Mouse (Mus musculus): ENCODE results near the gene Morc2a.
"Not testable (repeated sequence)": the region's sequence is repeated elsewhere in the genome, so short reads cannot be mapped to it uniquely, and the experiment has no call there.

Morc2a gene

GRCm38 (mm10) chr11:3648964-3649841, at the start of gene Morc2a:
TSS of gene Morc2a (plus strand) at chr11:3649191.
- DNase-seq (ENCODE audit: low spot score): peak; percentile 99

DNA sequence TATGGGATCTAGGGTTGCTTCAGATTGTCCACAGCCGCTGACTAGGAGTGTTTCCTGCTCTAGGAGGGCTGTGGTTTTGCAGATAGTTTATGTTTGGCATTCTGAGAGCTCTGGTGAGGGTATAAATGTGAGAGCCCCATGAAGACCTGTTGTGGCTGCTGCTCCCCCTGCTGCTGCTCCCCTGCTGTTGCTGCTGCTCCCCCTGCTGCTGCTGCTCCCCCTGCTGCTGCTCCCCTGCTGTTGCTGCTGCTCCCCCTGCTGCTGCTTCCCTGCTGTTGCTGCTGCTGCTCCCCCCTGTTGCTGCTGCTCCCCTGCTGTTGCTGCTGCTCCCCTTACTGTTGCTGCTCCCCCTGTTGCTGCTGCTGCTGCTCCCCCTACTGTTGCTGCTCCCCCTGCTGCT, 47.0 kb upstream of the Morc2a start:
- DNase-seq (ENCODE audit: low spot score): not testable (repeated sequence)

DNA sequence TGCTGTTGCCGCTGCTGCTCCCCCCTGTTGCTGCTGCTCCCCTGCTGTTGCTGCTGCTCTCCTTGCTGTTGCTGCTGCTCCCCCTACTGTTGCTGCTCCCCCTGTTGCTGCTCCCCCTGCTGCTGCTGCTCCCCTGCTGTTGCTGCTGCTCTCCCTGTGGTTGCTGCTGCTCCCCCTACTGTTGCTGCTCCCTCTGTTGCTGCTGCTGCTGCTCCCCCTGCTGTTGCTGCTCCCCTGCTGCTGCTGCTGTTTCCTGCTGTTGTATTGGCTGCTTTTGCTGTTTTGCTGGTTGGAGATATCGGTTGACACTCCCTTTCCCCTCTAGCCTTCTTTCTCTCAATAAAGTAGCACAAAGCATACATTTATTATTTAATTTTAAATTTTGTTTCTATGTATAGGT, 46.3 kb upstream of the Morc2a start:
- DNase-seq (ENCODE audit: low spot score): not testable (repeated sequence)

GRCm38 (mm10) chr11:3606456-3606855, 42.5 kb upstream of the Morc2a start:
- no peak for DNase-seq (ENCODE audit: low spot score)

- no peak for DNase-seq (ENCODE audit: low spot score)
Observed at GRCm38 (mm10) chr11:3615576-3615975, 33.4 kb upstream of the Morc2a start.

- DNase-seq (ENCODE audit: low spot score): no peak
Observed at GRCm38 (mm10) chr11:3622826-3623225, 26.2 kb upstream of the Morc2a start.

- no peak for DNase-seq (ENCODE audit: low spot score)
Observed at GRCm38 (mm10) chr11:3624391-3625027, 24.5 kb upstream of the Morc2a start.

DNA sequence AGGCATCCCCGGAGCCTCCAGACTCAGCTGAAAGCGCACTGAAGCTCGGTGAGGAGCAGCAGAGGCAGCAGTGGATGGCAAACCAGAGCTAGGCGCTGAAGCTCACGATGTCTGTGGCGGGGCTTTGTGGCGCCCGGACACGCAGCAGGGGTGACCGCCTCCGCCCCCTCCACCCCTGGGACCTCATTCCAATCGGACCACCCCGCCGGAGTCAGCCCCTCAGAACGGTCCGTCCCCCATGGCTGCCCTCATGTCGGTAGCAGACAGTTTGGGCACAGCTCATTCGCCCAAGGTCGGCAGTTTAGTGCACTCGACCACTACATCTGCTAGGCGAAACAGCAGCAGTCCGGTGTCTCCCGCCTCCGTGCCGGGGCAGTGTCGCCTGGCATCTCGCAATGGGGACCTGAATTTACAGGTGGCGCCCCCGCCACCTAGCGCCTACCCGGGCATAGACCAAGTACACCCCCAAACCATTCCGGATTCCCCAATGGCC, 19.9 kb upstream of the Morc2a start:
- DNase-seq (ENCODE audit: low spot score): no peak

DNA sequence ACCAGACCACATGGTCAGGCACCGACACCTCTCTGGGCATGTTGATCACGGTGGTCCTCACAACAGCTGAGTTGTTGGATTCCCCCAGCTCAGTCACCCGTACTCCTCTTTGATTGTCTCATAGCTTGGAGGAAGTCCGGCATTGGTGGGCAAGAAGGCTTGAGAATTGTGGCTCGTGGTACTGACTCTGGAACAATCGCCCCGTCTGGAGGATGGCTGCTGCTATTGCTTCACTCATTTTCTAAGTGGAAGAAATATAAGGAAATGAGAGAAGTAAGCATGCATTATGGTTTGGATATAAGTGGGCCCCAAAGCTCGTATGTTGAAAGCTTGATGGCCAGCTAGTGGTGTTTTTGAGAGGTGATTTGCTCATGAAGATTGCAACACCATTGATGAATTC, 15.7 kb upstream of the Morc2a start:
- DNase-seq (ENCODE audit: low spot score): peak; percentile 35

DNA sequence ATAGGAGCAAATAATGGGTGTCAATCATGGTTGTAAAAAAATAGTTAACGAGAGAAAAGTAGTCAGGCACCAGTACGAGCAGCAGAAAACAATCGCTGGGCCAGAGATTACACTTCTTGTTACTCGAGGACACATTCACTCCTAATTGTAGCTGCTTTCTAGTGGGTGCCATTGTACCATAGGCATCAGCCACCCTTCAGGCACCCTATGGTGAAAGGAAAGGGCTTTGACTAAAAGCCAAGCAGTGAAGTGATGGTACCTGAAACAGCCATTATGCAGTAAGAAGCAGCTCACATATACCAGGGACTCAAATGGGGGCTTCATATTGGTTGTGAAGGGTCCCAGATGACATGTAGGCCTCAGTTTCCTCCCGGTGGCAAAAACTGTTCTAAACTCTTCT, 1.3 kb upstream of the Morc2a start:
- no peak for DNase-seq (ENCODE audit: low spot score)

GRCm38 (mm10) chr11:3648305-3648963, 557 bp upstream of the Morc2a start:
- DNase-seq (ENCODE audit: low spot score): peak; percentile 28

DNA sequence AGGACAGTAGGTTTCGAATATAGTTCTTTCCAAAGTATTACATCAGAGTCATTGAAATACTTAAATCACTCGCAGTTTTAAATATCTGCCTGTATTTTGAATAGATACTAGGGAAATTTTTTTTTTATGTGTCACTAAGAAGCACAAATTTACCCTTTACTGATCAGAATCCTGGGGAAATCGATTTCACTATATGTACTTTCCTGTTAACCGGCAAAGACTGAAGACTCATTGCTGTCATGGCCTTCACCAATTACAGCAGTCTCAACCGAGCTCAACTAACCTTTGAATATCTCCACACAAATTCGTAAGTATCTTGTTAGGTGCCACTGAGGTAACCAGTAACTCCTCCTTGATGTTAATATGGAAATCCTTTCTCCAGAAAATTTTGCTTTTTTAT, 1.1 kb downstream of the Morc2a start:
- no peak for DNase-seq (ENCODE audit: low spot score)

GRCm38 (mm10) chr11:3661964-3662363, 13.0 kb downstream of the Morc2a start:
- no peak for DNase-seq (ENCODE audit: low spot score)

DNA sequence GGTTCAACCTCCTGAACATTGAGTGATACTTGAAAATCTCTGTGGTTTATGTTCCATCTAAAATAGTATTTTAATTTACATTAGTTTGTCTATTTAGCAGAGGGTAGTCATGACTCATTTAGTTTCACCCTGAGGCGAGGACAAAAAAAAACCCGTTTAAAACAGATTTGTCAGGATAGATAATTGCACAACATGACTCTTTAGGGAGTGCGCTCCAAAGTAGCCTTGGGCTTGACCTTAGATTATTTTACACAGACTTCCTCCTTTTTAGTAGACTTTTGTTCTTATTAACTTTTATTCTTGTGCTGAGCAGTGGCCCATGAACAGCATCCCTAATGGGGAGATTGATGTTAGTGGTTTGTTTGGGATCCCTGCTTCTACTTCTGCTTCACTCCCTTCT, 18.5 kb downstream of the Morc2a start:
- no peak for DNase-seq (ENCODE audit: low spot score)

DNA sequence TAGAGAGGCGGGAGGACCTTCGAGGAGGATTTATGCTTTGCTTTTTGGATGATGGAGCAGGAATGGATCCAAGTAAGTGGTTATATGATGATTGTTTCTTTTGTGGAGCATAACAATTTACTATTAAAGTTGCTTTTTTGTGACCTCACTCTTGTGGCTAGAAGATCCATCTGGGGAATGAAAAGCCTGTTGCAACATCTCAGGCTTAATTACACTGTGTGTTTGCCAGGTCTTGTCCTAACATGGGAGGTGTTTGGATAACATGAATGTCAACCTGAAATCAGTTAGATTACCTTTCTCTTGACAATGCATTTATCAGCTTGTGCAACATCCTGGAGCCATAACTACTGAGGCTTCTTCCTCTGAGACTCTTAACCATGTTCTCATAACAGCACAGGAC, 19.8 kb downstream of the Morc2a start:
- DNase-seq (ENCODE audit: low spot score): no peak

DNA sequence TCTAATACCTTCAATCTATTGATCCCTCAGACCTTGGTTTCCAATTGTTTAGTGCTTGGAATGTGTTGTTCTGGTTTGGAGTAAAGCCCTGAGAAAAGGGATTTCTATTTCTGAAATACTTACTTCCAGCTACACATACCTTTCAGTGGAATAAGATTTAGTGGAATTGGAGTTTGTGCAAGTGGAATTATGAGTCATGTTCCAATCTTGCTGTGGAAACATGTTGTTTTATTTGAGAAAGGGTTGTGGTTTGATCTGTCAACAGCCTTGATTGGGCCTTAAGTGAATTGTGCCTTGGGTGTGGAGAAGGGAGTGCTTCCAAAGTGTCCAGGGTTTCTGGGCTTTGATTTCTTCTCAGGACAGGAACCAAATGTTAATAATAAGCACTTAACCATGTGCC, 20.9 kb downstream of the Morc2a start:
- DNase-seq (ENCODE audit: low spot score): no peak

DNA sequence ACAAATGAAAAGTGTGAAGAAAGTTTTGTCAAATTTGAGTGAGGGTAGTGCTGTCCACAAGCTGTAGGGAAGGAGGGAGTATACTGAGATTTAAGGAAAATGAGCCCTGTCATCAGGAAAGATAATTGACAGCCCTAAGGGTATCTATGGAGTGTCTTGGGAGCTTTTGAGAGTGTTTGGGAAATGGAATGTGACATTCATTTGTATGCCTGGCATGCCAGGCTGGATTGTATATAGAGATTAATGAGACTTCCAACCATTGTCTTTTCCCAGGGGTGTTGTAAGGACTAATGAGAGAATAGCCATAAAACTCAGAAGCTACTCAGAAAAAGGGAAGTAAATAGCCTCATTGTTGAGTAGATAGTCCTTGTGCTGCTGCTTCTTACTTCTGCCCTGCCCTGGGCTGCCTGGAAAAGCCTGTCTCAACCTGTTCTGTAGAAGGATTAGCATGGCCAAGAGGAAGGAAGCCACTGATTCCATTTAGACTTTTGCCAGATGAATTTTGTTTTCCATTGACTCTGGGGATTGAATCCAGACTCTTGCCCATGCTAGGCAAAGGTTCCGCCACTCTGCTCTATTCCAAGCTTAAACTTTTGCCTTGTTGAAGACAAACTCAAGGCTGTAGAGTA, 22.1 kb downstream of the Morc2a start:
- no peak for DNase-seq (ENCODE audit: low spot score)

DNA sequence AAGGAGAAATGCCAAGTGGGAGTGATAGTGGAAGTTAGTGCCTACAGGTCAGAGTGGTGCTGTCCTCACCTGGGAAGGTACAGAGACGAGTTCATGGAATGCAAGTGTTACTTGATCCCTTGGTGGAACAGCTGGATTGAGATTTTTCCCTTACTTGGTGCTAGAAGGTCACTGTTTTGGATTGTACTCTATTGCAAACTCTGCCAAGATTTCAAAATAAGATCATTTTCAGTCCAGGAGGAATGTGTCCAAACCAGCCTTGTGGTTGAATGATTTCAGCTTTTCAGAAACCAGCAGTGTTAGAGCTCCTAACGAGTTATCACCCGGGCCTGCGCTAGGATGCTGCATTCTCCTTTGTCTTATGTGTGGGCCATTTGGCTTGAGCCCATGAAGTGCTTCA, 25.6 kb downstream of the Morc2a start:
- DNase-seq (ENCODE audit: low spot score): no peak

DNA sequence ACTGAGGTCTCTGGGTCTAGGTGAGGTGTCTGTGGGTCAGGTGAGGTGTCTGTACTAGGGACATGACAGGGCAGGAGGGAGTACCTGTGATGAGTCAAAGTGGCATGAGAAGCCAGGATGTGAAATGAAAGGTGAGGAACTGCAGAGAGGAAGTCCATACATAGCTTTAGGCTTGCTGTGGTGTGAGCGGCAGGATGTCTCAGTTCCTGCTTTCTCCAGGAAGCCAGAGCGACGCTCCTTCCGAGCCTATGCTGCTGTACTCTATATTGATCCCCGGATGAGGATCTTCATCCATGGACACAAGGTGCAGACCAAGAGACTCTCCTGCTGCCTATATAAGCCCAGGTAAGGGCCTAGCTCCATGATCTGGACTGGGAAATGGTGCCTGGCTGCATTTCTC, 27.4 kb downstream of the Morc2a start:
- no peak for DNase-seq (ENCODE audit: low spot score)

GRCm38 (mm10) chr11:3677204-3677603, 28.2 kb downstream of the Morc2a start:
- DNase-seq (ENCODE audit: low spot score): no peak

GRCm38 (mm10) chr11:3679771-3680170, 30.8 kb downstream of the Morc2a start:
- DNase-seq (ENCODE audit: low spot score): no peak

- DNase-seq (ENCODE audit: low spot score): no peak
Observed at GRCm38 (mm10) chr11:3683696-3684095, 34.7 kb downstream of the Morc2a start.
